8 mouse cellular contexts compared by ENCODE assay signal in genomic region chr11:88689831-88690459, GRCm38 (mm10). TPM values are rescaled to one million over a fixed set of nuclear protein-coding genes. Genes with fewer than 3 reads are reported as not detected.
DNase-seq lines count a peak whose midpoint lies in the region; ATAC-seq lines count a peak whose summit lies in the region.

No protein-coding gene starts in this region.

- H3K4me1 ChIP-seq in intestine, embryonic 14.5 days (replicated peaks; ENCODE audit: control insufficient read depth, insufficient read depth, low read length) = peaks cover 61% of the 10 kb centered on the region
- H3K4me1 ChIP-seq in intestine, embryonic 15.5 days (replicated peaks) = peaks cover 66% of the 10 kb centered on the region
- H3K4me1 ChIP-seq in neural tube, embryonic 11.5 days (ENCODE audit: control insufficient read depth, insufficient read depth, low read length) = peaks cover 62% of the 10 kb centered on the region

- 0 out of 2 replicates have a peak overlapping the region, but pooled peaks have one; percentile 6 for H3K4me2 ChIP-seq in intestine, embryonic 14.5 days (ENCODE audit: low read length)
- H3K4me2 ChIP-seq in intestine, embryonic 15.5 days (replicated peaks) = no peak overlapping the region
- peak overlapping the region; percentile 22 for H3K4me2 ChIP-seq in neural tube, embryonic 11.5 days (ENCODE audit: low read depth)

- ATAC-seq in intestine, embryonic 14.5 days (replicated peaks; ENCODE audit: low FRiP score, low TSS enrichment, low read depth) = no peak
- ATAC-seq in intestine, embryonic 15.5 days = no peak
- ATAC-seq in neural tube, embryonic 11.5 days (ENCODE audit: insufficient read depth, low FRiP score, low TSS enrichment) = no peak

- H3K27ac ChIP-seq in intestine, embryonic 14.5 days (ENCODE audit: low read depth) = peak overlapping the region; percentile 70
- no peak overlapping the region for H3K27ac ChIP-seq in intestine, embryonic 15.5 days
- peak overlapping the region; percentile 68 for H3K27ac ChIP-seq in neural tube, embryonic 11.5 days (ENCODE audit: low read depth, low read length)

- WGBS in intestine, embryonic 14.5 days = 36% methylated on average over 14 of the region's 14 CpGs
- 29% methylated on average over 14 of the region's 14 CpGs for WGBS in intestine, embryonic 15.5 days
- 8% methylated on average over 14 of the region's 14 CpGs for WGBS in neural tube, embryonic 11.5 days

- no peaks in the 10 kb centered on the region for H3K9me3 ChIP-seq in intestine, embryonic 14.5 days (ENCODE audit: control insufficient read depth, low read length)
- H3K9me3 ChIP-seq in intestine, embryonic 15.5 days = no peaks in the 10 kb centered on the region
- H3K9me3 ChIP-seq in neural tube, embryonic 11.5 days (ENCODE audit: control insufficient read depth, low read length) = no peaks in the 10 kb centered on the region

- H3K4me3 ChIP-seq in intestine, embryonic 14.5 days (ENCODE audit: low read depth, low read length) = no peak overlapping the region
- no peak overlapping the region for H3K4me3 ChIP-seq in intestine, embryonic 15.5 days (replicated peaks)
- no peak overlapping the region for H3K4me3 ChIP-seq in neural tube, embryonic 11.5 days (ENCODE audit: low read depth, low read length)

- H3K27me3 ChIP-seq in intestine, embryonic 14.5 days (replicated peaks; ENCODE audit: control insufficient read depth, insufficient read depth, low read length) = no peaks in the 10 kb centered on the region
- H3K27me3 ChIP-seq in intestine, embryonic 15.5 days (replicated peaks) = no peaks in the 10 kb centered on the region
- H3K27me3 ChIP-seq in neural tube, embryonic 11.5 days (ENCODE audit: control insufficient read depth, insufficient read depth, low read length) = no peaks in the 10 kb centered on the region

- no peak overlapping the region for H3K9ac ChIP-seq in intestine, embryonic 14.5 days (ENCODE audit: low read length)
- no peak overlapping the region for H3K9ac ChIP-seq in intestine, embryonic 15.5 days
- H3K9ac ChIP-seq in neural tube, embryonic 11.5 days (ENCODE audit: low read length) = no peak overlapping the region

- H3K36me3 ChIP-seq in intestine, embryonic 14.5 days (ENCODE audit: control insufficient read depth, insufficient read depth, low read length) = peaks cover 20% of the 10 kb centered on the region
- H3K36me3 ChIP-seq in intestine, embryonic 15.5 days = no peaks in the 10 kb centered on the region
- peaks cover 2% of the 10 kb centered on the region; the same call in 1 of the 2 replicates for H3K36me3 ChIP-seq in neural tube, embryonic 11.5 days (ENCODE audit: control insufficient read depth, insufficient read depth, low read length)

- DNase-seq in intestine, embryonic 14.5 days (ENCODE audit: low spot score) = no peak
- peak; percentile 69 for DNase-seq in embryo, embryonic 11 days
- peak; percentile 58 to 83 for DNase-seq in kidney, adult 8-10 months
- no peak for DNase-seq in neural tube, embryonic 11.5 days (ENCODE audit: low spot score)
- DNase-seq in urinary bladder, postnatal 25 days (ENCODE audit: low spot score) = no peak
- DNase-seq in yolk sac, embryonic 10.5 days (ENCODE audit: low spot score) = no peak
- DNase-seq in gastrocnemius, adult 8-10 months (ENCODE audit: low spot score in 2 of 2) = no peak

RNA-seq across cellular contexts. Expression of gene Msi2, which starts 28.4 kb away (rescaled TPM):
- 13.6 and 15.1 TPM in 2 replicates for polyA plus RNA-seq in intestine, embryonic 14.5 days (2014; fragmentation: Nextera tagmentation; extraction: Ambion mirVana)
- polyA plus RNA-seq in intestine, embryonic 15.5 days (2015; fragmentation: Nextera tagmentation; extraction: Ambion mirVana) = 10.9 and 11.1 TPM in 2 replicates
- 19.7 and 20.6 TPM in 2 replicates for polyA plus RNA-seq in neural tube, embryonic 11.5 days (2014; fragmentation: Nextera tagmentation; extraction: Ambion mirVana)
- 100 to 1,000 TPM; 150 to 209 (median 176) TPM for total RNA-seq in gastrocnemius, adult 8-10 months (2022)

Comparison
In these comparisons a context has a peak if more than half of its experiments do, and no peak if none do; other contexts are left out.
1. DNase-seq: peak in embryo, embryonic 11 days (single experiment) and kidney, adult 8-10 months (2 of 2); none in intestine, embryonic 14.5 days (single experiment), neural tube, embryonic 11.5 days (single experiment), urinary bladder, postnatal 25 days (single experiment), yolk sac, embryonic 10.5 days (single experiment) and gastrocnemius, adult 8-10 months (0 of 2).